Mouse (Mus musculus) ovary, postnatal 10 days (tissue): ENCODE results near the gene Wdr46.
"Not testable (repeated sequence)": the region's sequence is repeated elsewhere in the genome, so short reads cannot be mapped to it uniquely, and the experiment has no call there.

ENCODE experiments used
- DNase-seq: peaks from one replicate; pipeline ENCODE4 v3.0.0; 2022; ENCODE audit warnings: low spot score

The Wdr46 gene

GRCm38 (mm10) chr17:33940206-33940805, at the start of gene Wdr46, which contains the start of gene Pfdn6:
TSS of gene Wdr46 (plus strand) at chr17:33940660.
TSS of gene Pfdn6 (minus strand) at chr17:33940343.
- DNase-seq: peak; percentile 72

GRCm38 (mm10) chr17:33891357-33891756, 49.1 kb upstream of the Wdr46 start:
- no peak for DNase-seq

- not testable (repeated sequence) for DNase-seq
These were observed 48.6 kb upstream of the Wdr46 start for GRCm38 (mm10) chr17:33891892-33892291.

GRCm38 (mm10) chr17:33892429-33892828, 48.0 kb upstream of the Wdr46 start:
- no peak for DNase-seq

GRCm38 (mm10) chr17:33893011-33893410, 47.4 kb upstream of the Wdr46 start:
- not testable (repeated sequence) for DNase-seq

- DNase-seq: no peak
These were observed 43.2 kb upstream of the Wdr46 start for GRCm38 (mm10) chr17:33897114-33897794.

- not testable (repeated sequence) for DNase-seq
These were observed 42.3 kb upstream of the Wdr46 start for GRCm38 (mm10) chr17:33898193-33898592.

- DNase-seq: no peak
These were observed 40.8 kb upstream of the Wdr46 start for GRCm38 (mm10) chr17:33899642-33900041.

GRCm38 (mm10) chr17:33900281-33900988, 40.0 kb upstream of the Wdr46 start:
- no peak for DNase-seq

- DNase-seq: no peak
These were observed 39.5 kb upstream of the Wdr46 start for GRCm38 (mm10) chr17:33900989-33901314.

- no peak for DNase-seq
These were observed 38.8 kb upstream of the Wdr46 start for GRCm38 (mm10) chr17:33901653-33902052.

GRCm38 (mm10) chr17:33902079-33902478, 38.4 kb upstream of the Wdr46 start:
- no peak for DNase-seq

- no peak for DNase-seq
These were observed 38.0 kb upstream of the Wdr46 start for GRCm38 (mm10) chr17:33902491-33902890.

GRCm38 (mm10) chr17:33903911-33904651, 36.4 kb upstream of the Wdr46 start:
- not testable (repeated sequence) for DNase-seq

GRCm38 (mm10) chr17:33904835-33905234, 35.6 kb upstream of the Wdr46 start, which contains the start of gene Platr17:
TSS of gene Platr17 (plus strand) at chr17:33905135.
- not testable (repeated sequence) for DNase-seq

GRCm38 (mm10) chr17:33908331-33909076, 32.0 kb upstream of the Wdr46 start:
- no peak for DNase-seq

GRCm38 (mm10) chr17:33909077-33909868, 31.2 kb upstream of the Wdr46 start, which contains the start of gene Daxx:
TSS of gene Daxx (plus strand) at chr17:33909414.
- DNase-seq: peak; percentile 98

GRCm38 (mm10) chr17:33909869-33910250, 30.6 kb upstream of the Wdr46 start:
- DNase-seq: no peak

GRCm38 (mm10) chr17:33910346-33911051, 30.0 kb upstream of the Wdr46 start:
- DNase-seq: no peak
